Mouse (Mus musculus): ENCODE measurements at regions not wholly inside any gene's neighbourhood (a gene's known extent, or its start where the extent isn't known, plus 50 kb on each side); places are given as distances from the start of the nearest gene placed in this dataset.
A peak's percentile ranks its signal among the peaks of the same experiment; 100 is the strongest.

DNA sequence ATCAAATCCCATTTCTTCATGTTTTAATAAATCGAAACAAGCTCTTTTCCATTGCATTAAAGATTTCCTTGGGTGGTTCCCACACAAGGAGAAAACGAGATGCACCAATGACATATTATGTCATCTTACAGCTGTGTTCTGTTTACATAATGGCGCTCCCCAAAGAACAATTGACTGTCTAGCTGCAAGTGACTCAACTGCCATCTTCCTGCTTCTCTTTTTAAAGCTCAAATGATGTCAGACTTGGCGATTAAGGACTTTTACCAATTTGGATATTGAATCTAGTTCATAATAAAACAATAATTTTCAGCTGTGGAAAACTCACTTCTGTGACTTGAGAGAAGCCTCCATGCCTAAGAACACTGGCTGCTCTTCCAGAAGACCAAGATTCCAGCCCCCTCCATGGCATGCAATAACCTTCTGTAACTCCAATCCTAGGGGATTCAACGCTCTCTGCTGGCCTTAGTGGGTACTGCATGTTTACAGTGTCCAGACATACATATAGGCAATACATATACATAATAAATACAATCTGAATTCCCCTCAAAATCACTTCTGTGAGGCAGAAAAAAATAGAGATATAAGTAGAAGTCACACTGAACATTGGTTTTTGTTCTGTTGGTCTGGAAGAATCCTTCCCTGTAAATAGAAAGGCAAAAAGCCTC is 318.7 kb downstream of the Rnd3 start:
- WGBS, result 68% methylated on average over 5 of the region's 5 CpGs
- no peak for ATAC-seq (ENCODE audit: insufficient number of reproducible peaks, insufficient read depth, low FRiP score, low read depth)
- H3K27ac ChIP-seq (replicated peaks in 1 of 2; ENCODE audit: control insufficient read depth in 1 of 2, insufficient read depth in 1 of 2, low read depth in 2 of 2, low read length in 2 of 2), result no peak overlapping the region

DNA sequence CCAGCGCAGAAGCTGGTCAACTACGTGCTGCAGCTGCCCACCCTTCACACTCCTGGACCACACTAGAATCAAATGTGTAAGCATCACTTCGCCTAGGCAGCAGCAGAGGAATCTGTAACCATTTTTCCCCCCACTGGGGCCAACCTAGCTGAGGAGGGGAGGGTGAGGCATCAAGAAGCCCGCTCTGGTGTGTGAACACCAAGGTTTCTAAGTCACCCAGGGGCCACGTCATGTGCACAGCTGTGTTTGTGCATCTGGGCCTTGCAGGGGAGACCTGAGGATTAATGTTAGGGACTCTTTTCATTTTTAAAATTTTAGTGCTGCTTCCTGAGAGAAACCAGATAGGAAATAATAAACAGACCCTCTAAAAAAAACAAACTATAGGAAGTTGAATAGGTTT is 321.8 kb downstream of the Rnd3 start:
- Histone ChIP-seq H3K4me2 (ENCODE audit: low read length) (no peak overlapping the region), H3K27ac (replicated peaks in 1 of 2; ENCODE audit: control insufficient read depth in 1 of 2, insufficient read depth in 1 of 2, low read depth in 2 of 2, low read length in 2 of 2) (no peak overlapping the region), H3K4me1 (ENCODE audit: control insufficient read depth in 2 of 2, insufficient read depth in 2 of 2, low read length in 2 of 2) (no peaks in the 10 kb centered on the region), H3K27me3 (ENCODE audit: control insufficient read depth, insufficient read depth, low read length) (no peaks in the 10 kb centered on the region), H3K4me3 (ENCODE audit: control insufficient read depth in 1 of 2, insufficient read depth in 1 of 2, low read depth in 1 of 2, low read length in 2 of 2) (no peak overlapping the region), H3K9ac (ENCODE audit: low read length) (no peak overlapping the region), H3K36me3 (ENCODE audit: control insufficient read depth, insufficient read depth, low read length) (no peaks in the 10 kb centered on the region), H3K9me3 (ENCODE audit: control insufficient read depth, low read length) (no peaks in the 10 kb centered on the region)
- WGBS, result 88% methylated on average over 5 of the region's 5 CpGs
- no peak for ATAC-seq (ENCODE audit: insufficient number of reproducible peaks, insufficient read depth, low FRiP score, low read depth)

More for the DNA sequence above, 318.7 kb downstream of the Rnd3 start:
- Histone ChIP-seq H3K4me1 (ENCODE audit: control insufficient read depth in 2 of 2, insufficient read depth in 2 of 2, low read length in 2 of 2) (peaks cover 3 to 10% of the 10 kb centered on the region in 2 experiments; a peak in 3 of 4 replicates), H3K9me3 (ENCODE audit: control insufficient read depth, low read length) (no peaks in the 10 kb centered on the region), H3K36me3 (ENCODE audit: control insufficient read depth, insufficient read depth, low read length) (no peaks in the 10 kb centered on the region), H3K4me2 (ENCODE audit: low read length) (no peak overlapping the region), H3K27me3 (ENCODE audit: control insufficient read depth, insufficient read depth, low read length) (no peaks in the 10 kb centered on the region), H3K4me3 (ENCODE audit: control insufficient read depth in 1 of 2, insufficient read depth in 1 of 2, low read depth in 1 of 2, low read length in 2 of 2) (no peak overlapping the region), H3K9ac (ENCODE audit: low read length) (no peak overlapping the region)

GRCm38 (mm10) chr2:50826537-50826936 is 322.4 kb downstream of the Rnd3 start:
- Histone ChIP-seq H3K27ac (replicated peaks in 1 of 2; ENCODE audit: control insufficient read depth in 1 of 2, insufficient read depth in 1 of 2, low read depth in 2 of 2, low read length in 2 of 2) (no peak overlapping the region), H3K9ac (ENCODE audit: low read length) (no peak overlapping the region), H3K4me1 (ENCODE audit: control insufficient read depth in 2 of 2, insufficient read depth in 2 of 2, low read length in 2 of 2) (no peaks in the 10 kb centered on the region), H3K4me3 (ENCODE audit: control insufficient read depth in 1 of 2, insufficient read depth in 1 of 2, low read depth in 1 of 2, low read length in 2 of 2) (no peak overlapping the region), H3K27me3 (ENCODE audit: control insufficient read depth, insufficient read depth, low read length) (no peaks in the 10 kb centered on the region), H3K9me3 (ENCODE audit: control insufficient read depth, low read length) (no peaks in the 10 kb centered on the region), H3K36me3 (ENCODE audit: control insufficient read depth, insufficient read depth, low read length) (no peaks in the 10 kb centered on the region), H3K4me2 (ENCODE audit: low read length) (no peak overlapping the region)
- 83% methylated on average over 3 of the region's 3 CpGs for WGBS
- no peak for ATAC-seq (ENCODE audit: insufficient number of reproducible peaks, insufficient read depth, low FRiP score, low read depth)

- Histone ChIP-seq H3K9ac (ENCODE audit: low read length) (no peak overlapping the region), H3K4me3 (ENCODE audit: control insufficient read depth in 1 of 2, insufficient read depth in 1 of 2, low read depth in 1 of 2, low read length in 2 of 2) (no peak overlapping the region), H3K36me3 (ENCODE audit: control insufficient read depth, insufficient read depth, low read length) (no peaks in the 10 kb centered on the region), H3K9me3 (ENCODE audit: control insufficient read depth, low read length) (no peaks in the 10 kb centered on the region), H3K27me3 (ENCODE audit: control insufficient read depth, insufficient read depth, low read length) (no peaks in the 10 kb centered on the region), H3K4me2 (ENCODE audit: low read length) (no peak overlapping the region), H3K27ac (replicated peaks in 1 of 2; ENCODE audit: control insufficient read depth in 1 of 2, insufficient read depth in 1 of 2, low read depth in 2 of 2, low read length in 2 of 2) (no peak overlapping the region), H3K4me1 (ENCODE audit: control insufficient read depth in 2 of 2, insufficient read depth in 2 of 2, low read length in 2 of 2) (no peaks in the 10 kb centered on the region)
- no peak for ATAC-seq (ENCODE audit: insufficient number of reproducible peaks, insufficient read depth, low FRiP score, low read depth)
- WGBS, result 82% methylated on average over 5 of the region's 5 CpGs
Observed at GRCm38 (mm10) chr2:50825626-50826025, 323.3 kb downstream of the Rnd3 start.

GRCm38 (mm10) chr2:50824782-50825181 is 324.1 kb downstream of the Rnd3 start:
- Histone ChIP-seq H3K4me1 (ENCODE audit: control insufficient read depth in 2 of 2, insufficient read depth in 2 of 2, low read length in 2 of 2) (no peaks in the 10 kb centered on the region), H3K27ac (replicated peaks in 1 of 2; ENCODE audit: control insufficient read depth in 1 of 2, insufficient read depth in 1 of 2, low read depth in 2 of 2, low read length in 2 of 2) (no peak overlapping the region), H3K36me3 (ENCODE audit: control insufficient read depth, insufficient read depth, low read length) (no peaks in the 10 kb centered on the region), H3K4me3 (ENCODE audit: control insufficient read depth in 1 of 2, insufficient read depth in 1 of 2, low read depth in 1 of 2, low read length in 2 of 2) (no peak overlapping the region), H3K9ac (ENCODE audit: low read length) (no peak overlapping the region), H3K4me2 (ENCODE audit: low read length) (no peak overlapping the region), H3K9me3 (ENCODE audit: control insufficient read depth, low read length) (no peaks in the 10 kb centered on the region), H3K27me3 (ENCODE audit: control insufficient read depth, insufficient read depth, low read length) (no peaks in the 10 kb centered on the region)
- no peak for ATAC-seq (ENCODE audit: insufficient number of reproducible peaks, insufficient read depth, low FRiP score, low read depth)
- 55% methylated on average over 3 of the region's 3 CpGs for WGBS

DNA sequence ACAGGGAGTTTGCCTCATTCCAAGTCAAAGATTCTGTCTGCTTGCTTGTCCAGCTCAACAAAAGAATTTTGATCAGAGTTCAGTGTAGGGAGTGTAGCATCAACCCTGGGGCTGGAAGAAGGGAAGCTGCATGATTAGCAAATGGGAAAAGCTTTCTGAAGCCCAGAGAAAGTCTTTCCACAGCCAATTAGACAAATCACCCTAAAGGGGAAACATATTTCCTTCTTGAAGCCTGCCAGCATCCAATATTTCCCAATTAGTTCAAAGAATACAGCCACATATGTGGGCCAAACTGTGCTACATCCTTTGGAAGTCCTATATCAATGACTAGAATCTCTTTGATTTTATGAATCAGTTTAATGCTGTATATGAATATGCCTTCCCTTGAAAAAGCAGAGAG is 326.2 kb downstream of the Rnd3 start:
- H3K36me3 ChIP-seq (ENCODE audit: control insufficient read depth, insufficient read depth, low read length), result no peaks in the 10 kb centered on the region
- H3K27ac ChIP-seq (replicated peaks in 1 of 2; ENCODE audit: control insufficient read depth in 1 of 2, insufficient read depth in 1 of 2, low read depth in 2 of 2, low read length in 2 of 2), result no peak overlapping the region
- no peak overlapping the region for H3K4me3 ChIP-seq (ENCODE audit: control insufficient read depth in 1 of 2, insufficient read depth in 1 of 2, low read depth in 1 of 2, low read length in 2 of 2)
- no peaks in the 10 kb centered on the region for H3K9me3 ChIP-seq (ENCODE audit: control insufficient read depth, low read length)
- H3K4me2 ChIP-seq (ENCODE audit: low read length), result no peak overlapping the region
- no peaks in the 10 kb centered on the region for H3K27me3 ChIP-seq (ENCODE audit: control insufficient read depth, insufficient read depth, low read length)
- no peaks in the 10 kb centered on the region for H3K4me1 ChIP-seq (ENCODE audit: control insufficient read depth in 2 of 2, insufficient read depth in 2 of 2, low read length in 2 of 2)
- H3K9ac ChIP-seq (ENCODE audit: low read length), result no peak overlapping the region
- ATAC-seq (ENCODE audit: insufficient number of reproducible peaks, insufficient read depth, low FRiP score, low read depth), result no peak

DNA sequence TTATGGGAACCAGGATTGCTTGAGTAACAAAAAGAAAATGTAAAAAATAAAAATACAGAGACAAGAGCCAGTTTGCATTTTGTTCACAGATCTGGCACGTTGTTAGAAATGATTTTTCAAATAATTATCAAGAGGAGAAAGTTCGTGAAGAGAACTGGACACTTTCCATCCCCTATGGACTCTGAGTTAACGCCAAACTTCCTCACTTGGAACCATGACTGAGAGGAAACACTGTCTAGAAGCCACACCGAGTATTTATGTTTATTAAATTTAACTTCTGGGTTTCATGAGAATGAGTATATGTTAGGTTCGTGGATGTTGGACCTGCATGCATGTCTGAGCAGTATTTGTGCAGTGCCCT is 329.6 kb downstream of the Rnd3 start:
- Histone ChIP-seq H3K27ac (replicated peaks in 1 of 2; ENCODE audit: control insufficient read depth in 1 of 2, insufficient read depth in 1 of 2, low read depth in 2 of 2, low read length in 2 of 2) (0 out of 4 replicates have a peak overlapping the region, but pooled peaks of 1 of the 2 experiments have one; percentile 9), H3K4me2 (ENCODE audit: low read length) (no peak overlapping the region), H3K9ac (ENCODE audit: low read length) (no peak overlapping the region), H3K27me3 (ENCODE audit: control insufficient read depth, insufficient read depth, low read length) (no peaks in the 10 kb centered on the region), H3K4me1 (ENCODE audit: control insufficient read depth in 2 of 2, insufficient read depth in 2 of 2, low read length in 2 of 2) (peaks cover 0 to 2% of the 10 kb centered on the region in 2 experiments; a peak in 1 of 4 replicates), H3K4me3 (ENCODE audit: control insufficient read depth in 1 of 2, insufficient read depth in 1 of 2, low read depth in 1 of 2, low read length in 2 of 2) (no peak overlapping the region), H3K9me3 (ENCODE audit: control insufficient read depth, low read length) (no peaks in the 10 kb centered on the region), H3K36me3 (ENCODE audit: control insufficient read depth, insufficient read depth, low read length) (no peaks in the 10 kb centered on the region)
- WGBS, result 77% methylated on average over 5 of the region's 5 CpGs
- ATAC-seq (ENCODE audit: insufficient number of reproducible peaks, insufficient read depth, low FRiP score, low read depth), result no peak

Data from heart, embryonic 14.5 days (tissue).